Mouse (Mus musculus) liver, postnatal 0 days (tissue): ENCODE results near the gene Nolc1. TPM values are rescaled to one million over a fixed set of nuclear protein-coding genes. Genes with fewer than 3 reads are reported as not detected.

Experiments used
- ATAC-seq: fragments of 200-750 bp; cut with Nextera tagmentation; 2 replicates; pipeline ENCODE4 v1.8.0; 2017; ENCODE audit warnings: mild to moderate bottlenecking, moderate library complexity
- DNase-seq: peaks from one replicate; pipeline ENCODE4 v3.0.0-alpha.2; 2016
- H3K27ac ChIP-seq: fragments of 300-500 bp; sonication (generic); 2 replicates; pipeline ENCODE4 v1.5.1; 2014; ENCODE audit warnings: antibody characterized with exemption, moderate library complexity, mild to moderate bottlenecking, low read depth
- H3K27me3 ChIP-seq: fragments of 300-500 bp; sonication (generic); 2 replicates; pipeline ENCODE4 v1.6.1; 2014; ENCODE audit warnings: low read length, control low read depth, mixed read lengths; ENCODE audit not compliant: insufficient read depth
- H3K36me3 ChIP-seq: fragments of 300-500 bp; sonication (generic); replicated peaks from 2 replicates; pipeline ENCODE4 v1.6.1; 2014; ENCODE audit warnings: mild to moderate bottlenecking, control low read depth, low read length, moderate library complexity, mixed read lengths; ENCODE audit not compliant: insufficient read depth
- H3K4me1 ChIP-seq: fragments of 300-500 bp; sonication (generic); 2 replicates; pipeline ENCODE4 v1.6.1; 2014; ENCODE audit warnings: antibody characterized with exemption, mild to moderate bottlenecking, control low read depth; ENCODE audit not compliant: insufficient read depth
- H3K4me2 ChIP-seq: fragments of 300-500 bp; sonication (generic); 2 replicates; pipeline ENCODE4 v1.6.1; 2014; ENCODE audit warnings: low read depth, mild to moderate bottlenecking, low read length, moderate library complexity, mixed read lengths
- H3K4me3 ChIP-seq: fragments of 300-500 bp; sonication (generic); 2 replicates; pipeline ENCODE4 v1.5.1; 2014; ENCODE audit warnings: low read depth, low read length
- H3K9ac ChIP-seq: fragments of 300-500 bp; sonication (generic); replicated peaks from 2 replicates; pipeline ENCODE4 v1.6.1; 2014; ENCODE audit warnings: mild to moderate bottlenecking, moderate library complexity
- H3K9me3 ChIP-seq: fragments of 300-500 bp; sonication (generic); 2 replicates; pipeline ENCODE4 v1.6.1; 2016; ENCODE audit warnings: mild to moderate bottlenecking, control low read depth, low read length, mixed read lengths
- CTCF ChIP-seq: sonication (generic); IDR thresholded peaks from 2 replicates; pipeline ENCODE4 v1.5.1; 2016; ENCODE audit warnings: antibody characterized with exemption, low read depth
- EP300 ChIP-seq: IDR thresholded peaks from 2 replicates; pipeline ENCODE4 v1.6.1; 2016; ENCODE audit warnings: antibody characterized with exemption, low read depth, mild to moderate bottlenecking
- WGBS: fragments of 180-500 bp; shearing (Covaris S2); extraction: QIAGEN DNeasy Blood & Tissue Kit; methylation state at CpG from one replicate; pipeline ENCODE4 v1.1.7; 2014; ENCODE audit not compliant: insufficient replicate concordance; 5-methylcytosine and 5-hydroxymethylcytosine counted together
- polyA plus RNA-seq: library from polyadenylated mRNA; unstranded; fragments of >200 nt; fragmentation: Nextera tagmentation; extraction: Ambion mirVana; gene quantifications from 2 replicates; pipeline ENCODE4 v1.2.1, GENCODE M21; 2015

The Nolc1 gene
- polyA plus RNA-seq, 1 experiment from 2014 or later = 26.9 TPM

- peaks cover 55% of the 10 kb centered on the region for H3K27me3 ChIP-seq
- H3K36me3 ChIP-seq = no peaks in the 10 kb centered on the region
- no peak for TF ChIP-seq CTCF
- TF ChIP-seq EP300 = no peak
- WGBS = 8% methylated on average over 6 of the region's 8 CpGs
- H3K4me1 ChIP-seq = peaks cover 11% of the 10 kb centered on the region
- H3K9ac ChIP-seq = no peak overlapping the region
- DNase-seq (no peak), ATAC-seq (no peak)
- H3K9me3 ChIP-seq = no peaks in the 10 kb centered on the region
- H3K27ac ChIP-seq = no peak overlapping the region
- peak overlapping the region; percentile 66 for H3K4me2 ChIP-seq
- H3K4me3 ChIP-seq = peak overlapping the region; percentile 32
Measured at GRCm38 (mm10) chr19:46131283-46131682, 55.6 kb downstream of the Nolc1 start.

DNA sequence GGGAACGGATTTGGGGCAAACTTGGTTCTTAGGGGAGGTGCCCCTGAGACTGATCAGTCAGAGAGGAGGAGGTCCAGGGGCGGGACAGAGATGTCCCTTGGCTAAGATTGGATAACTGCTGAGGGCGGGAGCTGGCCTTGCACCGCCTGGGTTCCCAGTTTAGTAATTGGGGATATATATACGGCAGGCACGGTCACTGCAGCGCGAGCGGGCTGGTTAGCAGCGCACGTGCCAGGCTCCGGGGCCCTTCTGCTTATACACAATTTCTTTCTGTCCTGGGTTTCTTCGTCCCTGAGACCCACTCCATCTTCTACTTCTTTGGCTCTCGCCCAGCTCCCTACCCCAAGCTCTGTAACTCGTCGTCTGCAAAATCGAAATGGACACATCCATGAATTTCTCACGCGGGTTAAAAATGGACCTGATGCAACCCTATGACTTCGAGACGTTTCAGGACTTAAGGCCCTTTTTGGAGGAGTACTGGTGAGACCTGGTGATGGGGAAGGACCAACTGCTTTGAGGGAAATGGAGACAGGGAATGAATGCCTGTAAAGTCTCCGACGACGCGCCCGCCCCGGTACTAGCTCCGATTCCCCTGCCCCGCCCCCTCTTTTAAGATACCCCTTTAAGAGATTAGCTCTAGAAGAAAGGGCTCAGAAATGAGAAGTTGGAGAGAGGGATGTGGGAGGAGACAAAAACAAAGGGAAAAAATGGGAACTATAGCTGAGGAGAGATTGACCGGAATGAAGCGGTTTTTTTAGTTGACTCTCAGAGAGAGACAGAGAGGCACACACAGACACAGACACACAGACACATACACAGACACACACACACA is 56.2 kb downstream of the Nolc1 start, which contains the start of gene Elovl3:
Elovl3 (plus strand) TSS at position 204 of the 832 bp plus-strand sequence.
- Histone ChIP-seq H3K27ac (no peak within 1 kb of the TSS), H3K36me3 (no peaks in the 10 kb centered on the region), H3K27me3 (peaks cover 60% of the 10 kb centered on the region), H3K9me3 (no peaks in the 10 kb centered on the region), H3K4me2 (peak within 1 kb of the TSS; percentile 66), H3K4me1 (peaks cover 17% of the 10 kb centered on the region), H3K9ac (no peak within 1 kb of the TSS), H3K4me3 (peak within 1 kb of the TSS; percentile 32)
- 2% methylated on average over 31 of the region's 31 CpGs for WGBS
- ATAC-seq = peak; percentile 57
- DNase-seq = peak; percentile 55
- TF ChIP-seq CTCF = no peak
- no peak for TF ChIP-seq EP300

- no peak overlapping the region for H3K9ac ChIP-seq
- no peak overlapping the region for H3K4me2 ChIP-seq
- 26% methylated on average over 6 of the region's 6 CpGs for WGBS
- TF ChIP-seq CTCF (no peak), EP300 (no peak)
- H3K9me3 ChIP-seq = no peaks in the 10 kb centered on the region
- no peak overlapping the region for H3K4me3 ChIP-seq
- H3K36me3 ChIP-seq = no peaks in the 10 kb centered on the region
- DNase-seq = no peak
- no peak overlapping the region for H3K27ac ChIP-seq
- H3K4me1 ChIP-seq = peaks cover 21% of the 10 kb centered on the region
- no peak for ATAC-seq
- H3K27me3 ChIP-seq = peaks cover 67% of the 10 kb centered on the region
Measured at GRCm38 (mm10) chr19:46132577-46132976, 56.9 kb downstream of the Nolc1 start.

Other genes starting within 250 kb of the Nolc1 start
- 3.1 and 3.5 TPM in 2 replicates for gene Armh3, start 77.4 kb upstream of the Nolc1 start, polyA plus RNA-seq
- gene Hps6, start 72.4 kb upstream of the Nolc1 start, polyA plus RNA-seq = 2.0 and 2.2 TPM in 2 replicates
- gene Pprc1, start 31.0 kb upstream of the Nolc1 start, polyA plus RNA-seq = 7.7 and 8.1 TPM in 2 replicates
- gene Ldb1, start 30.6 kb upstream of the Nolc1 start, polyA plus RNA-seq = 32.3 and 34.4 TPM in 2 replicates
- gene Elovl3, start 56.0 kb downstream of the Nolc1 start, polyA plus RNA-seq = 0.24 and 0.26 TPM in 2 replicates
- gene Pitx3, start 72.5 kb downstream of the Nolc1 start, polyA plus RNA-seq = 0.19 TPM in 1 of 2 replicates, not detected in the other
- 9.8 and 12.0 TPM in 2 replicates for gene Gbf1, start 76.6 kb downstream of the Nolc1 start, polyA plus RNA-seq
- 2.9 and 3.5 TPM in 2 replicates for gene Nfkb2, start 228.5 kb downstream of the Nolc1 start, polyA plus RNA-seq